Mouse (Mus musculus): Measurements from ENCODE around the gene Gm49416. TPM values are rescaled to one million over a fixed set of nuclear protein-coding genes. Genes with fewer than 3 reads are reported as not detected.
A peak's percentile ranks its signal among the peaks of the same experiment; 100 is the strongest.

Gm49416 gene
- polyA plus RNA-seq, 1 experiment from 2014 or later, result not detected

DNA sequence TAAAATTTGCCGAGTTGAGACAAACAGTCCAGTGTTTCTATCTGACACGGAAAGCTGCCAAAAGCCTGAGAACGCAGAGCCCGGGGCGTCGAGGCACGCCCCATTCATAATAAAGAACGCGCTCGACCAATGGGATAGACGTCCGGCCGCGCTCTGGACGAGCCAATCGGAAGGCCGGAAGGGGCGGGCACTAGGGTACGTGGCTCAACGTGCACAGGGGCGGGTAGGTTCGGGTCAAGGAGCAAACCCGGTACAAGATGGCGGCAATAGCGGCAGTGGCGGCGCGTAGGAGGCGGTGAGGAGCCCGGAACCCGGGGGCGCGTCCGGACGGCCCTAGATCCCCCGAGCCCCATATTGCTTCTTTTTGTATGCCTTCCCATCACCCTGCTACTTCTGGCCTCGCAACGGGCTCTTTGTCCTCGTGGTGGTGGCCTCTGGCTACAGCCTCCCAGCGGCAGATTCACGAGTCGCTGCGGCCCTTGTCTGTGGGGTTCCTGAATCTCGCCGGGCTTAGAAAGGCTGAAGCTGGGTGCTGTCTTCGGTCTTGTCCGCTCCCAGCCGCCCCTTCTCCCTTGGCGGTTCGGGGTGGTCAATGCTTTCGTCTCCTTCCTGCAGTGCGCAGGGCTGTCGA is 9.3 kb downstream of the Gm49416 start, which contains the start of gene Ganab:
Gene Ganab (plus strand): TSS at position 207 of the 631 bp plus-strand sequence.
- Histone ChIP-seq H3K27ac (ENCODE audit: poor library complexity, severe bottlenecking) (peak within 1 kb of the TSS; percentile 86), H3K36me3 (peaks cover 44% of the 10 kb centered on the region), H3K9ac (peak within 1 kb of the TSS; percentile 96), H3K9me3 (replicated peaks) (no peaks in the 10 kb centered on the region), H3K4me3 (peak within 1 kb of the TSS; percentile 97), H3K4me2 (peak within 1 kb of the TSS; percentile 94), H3K4me1 (replicated peaks) (peaks cover 38% of the 10 kb centered on the region), H3K27me3 (replicated peaks) (no peaks in the 10 kb centered on the region)
- peak; percentile 99 for ATAC-seq (ENCODE audit: insufficient number of reproducible peaks, low FRiP score)
- under 1% methylated on average over 53 of the region's 53 CpGs for WGBS

DNA sequence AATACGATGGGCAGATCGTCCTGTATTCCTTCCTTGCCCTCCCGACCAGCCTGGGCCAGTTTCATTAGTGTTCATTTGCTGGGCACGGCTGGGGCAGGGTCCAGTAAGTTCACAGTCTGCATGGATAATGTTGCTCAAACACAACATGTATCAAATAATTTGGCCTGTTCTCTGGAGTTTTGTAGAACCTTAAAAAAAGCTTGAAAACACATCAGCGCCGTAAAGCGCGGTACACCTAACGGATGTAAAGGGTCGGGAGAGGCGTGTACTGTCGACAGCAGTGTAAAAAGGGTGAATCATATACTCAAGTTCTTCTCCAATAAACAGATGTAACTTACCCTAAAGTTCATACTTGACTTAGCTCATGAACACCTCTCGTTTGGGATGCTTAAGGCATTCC is 9.8 kb downstream of the Gm49416 start:
- H3K27ac ChIP-seq (ENCODE audit: poor library complexity, severe bottlenecking), result peak overlapping the region; percentile 86
- WGBS, result 6% methylated on average over 13 of the region's 13 CpGs
- H3K4me1 ChIP-seq (replicated peaks), result peaks cover 36% of the 10 kb centered on the region
- H3K27me3 ChIP-seq (replicated peaks), result no peaks in the 10 kb centered on the region
- no peak for ATAC-seq (ENCODE audit: insufficient number of reproducible peaks, low FRiP score)
- peak overlapping the region; percentile 97 for H3K4me3 ChIP-seq
- H3K9ac ChIP-seq, result peak overlapping the region; percentile 96
- no peaks in the 10 kb centered on the region for H3K9me3 ChIP-seq (replicated peaks)
- H3K36me3 ChIP-seq, result peaks cover 49% of the 10 kb centered on the region
- H3K4me2 ChIP-seq, result peak overlapping the region; percentile 94

DNA sequence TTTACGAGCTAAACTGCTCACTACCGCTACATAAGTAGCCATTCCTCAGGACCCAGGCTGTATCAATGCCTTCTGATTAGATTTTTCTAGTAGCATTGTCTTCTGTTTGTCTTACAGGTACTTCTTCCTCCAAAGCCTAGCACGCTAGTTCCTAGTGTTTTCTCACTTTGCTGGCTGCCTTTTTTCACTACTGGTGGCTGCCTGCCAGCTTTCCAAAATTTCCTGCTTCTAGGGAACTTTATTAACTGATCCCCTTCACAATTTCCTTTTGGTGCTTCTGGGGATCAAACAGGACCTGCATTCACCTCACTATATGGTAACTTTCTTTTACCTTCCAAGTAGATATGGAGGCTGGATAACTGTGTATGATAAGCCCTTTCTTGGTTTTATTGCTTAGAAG is 10.4 kb downstream of the Gm49416 start:
- Histone ChIP-seq H3K27ac (ENCODE audit: poor library complexity, severe bottlenecking) (no peak overlapping the region), H3K4me1 (replicated peaks) (peaks cover 32% of the 10 kb centered on the region), H3K36me3 (peaks cover 52% of the 10 kb centered on the region), H3K9ac (peak overlapping the region; percentile 96), H3K4me2 (peak overlapping the region; percentile 94), H3K27me3 (replicated peaks) (no peaks in the 10 kb centered on the region), H3K9me3 (replicated peaks) (no peaks in the 10 kb centered on the region), H3K4me3 (peak overlapping the region; percentile 97)
- no peak for ATAC-seq (ENCODE audit: insufficient number of reproducible peaks, low FRiP score)
- 33% methylated on average over 3 of the region's 3 CpGs for WGBS

DNA sequence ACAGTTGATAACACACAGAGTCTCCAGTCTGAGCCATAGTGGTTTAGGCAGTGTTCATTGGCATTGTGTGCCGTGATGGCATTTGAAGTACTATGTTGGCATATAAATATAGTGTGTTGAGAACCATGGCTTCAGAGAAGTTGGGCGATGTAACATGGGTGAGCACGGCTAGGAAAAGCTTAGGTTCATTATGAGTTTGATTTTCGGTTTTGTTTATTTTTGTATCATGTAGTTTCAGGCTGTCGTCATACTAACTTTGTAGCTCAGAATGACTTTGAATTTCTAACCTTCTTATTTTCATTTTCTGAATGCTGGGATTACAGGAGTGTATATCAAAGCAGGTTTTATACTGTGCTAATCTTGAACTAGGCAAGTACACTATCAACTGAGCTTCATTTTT is 14.7 kb downstream of the Gm49416 start:
- Histone ChIP-seq H3K27ac (ENCODE audit: poor library complexity, severe bottlenecking) (no peak overlapping the region), H3K9me3 (replicated peaks) (no peaks in the 10 kb centered on the region), H3K4me2 (no peak overlapping the region), H3K9ac (no peak overlapping the region), H3K4me3 (no peak overlapping the region), H3K36me3 (peaks cover 66% of the 10 kb centered on the region), H3K4me1 (replicated peaks) (peaks cover 17% of the 10 kb centered on the region), H3K27me3 (replicated peaks) (no peaks in the 10 kb centered on the region)
- WGBS, result 95% methylated on average over 5 of the region's 5 CpGs
- ATAC-seq (ENCODE audit: insufficient number of reproducible peaks, low FRiP score), result no peak

DNA sequence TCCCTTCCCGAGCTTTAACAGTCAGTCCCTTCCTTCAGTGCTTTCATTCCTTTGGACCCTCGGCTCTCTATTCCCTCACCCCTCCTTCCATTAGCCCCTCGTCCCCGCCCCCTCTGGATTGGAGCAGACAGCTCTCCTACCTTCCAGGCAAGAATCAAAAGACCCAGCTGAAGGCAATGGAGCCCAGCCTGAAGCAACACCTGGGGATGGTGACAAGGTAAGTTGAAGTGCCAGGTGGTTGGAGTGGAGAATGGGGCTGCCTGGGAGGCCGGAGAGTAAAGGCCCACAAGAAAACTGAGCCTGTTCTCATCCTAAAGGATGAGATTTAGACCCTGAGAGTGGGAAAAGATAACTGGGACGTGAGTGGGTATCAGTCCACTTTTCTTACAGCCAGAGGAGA is 19.8 kb downstream of the Gm49416 start:
- Histone ChIP-seq H3K36me3 (peaks cover 95% of the 10 kb centered on the region), H3K27me3 (replicated peaks) (no peaks in the 10 kb centered on the region), H3K4me2 (no peak overlapping the region), H3K4me1 (replicated peaks) (no peaks in the 10 kb centered on the region), H3K4me3 (no peak overlapping the region), H3K9me3 (replicated peaks) (no peaks in the 10 kb centered on the region), H3K27ac (ENCODE audit: poor library complexity, severe bottlenecking) (no peak overlapping the region), H3K9ac (no peak overlapping the region)
- 84% methylated on average over 6 of the region's 6 CpGs for WGBS
- ATAC-seq (ENCODE audit: insufficient number of reproducible peaks, low FRiP score), result no peak

DNA sequence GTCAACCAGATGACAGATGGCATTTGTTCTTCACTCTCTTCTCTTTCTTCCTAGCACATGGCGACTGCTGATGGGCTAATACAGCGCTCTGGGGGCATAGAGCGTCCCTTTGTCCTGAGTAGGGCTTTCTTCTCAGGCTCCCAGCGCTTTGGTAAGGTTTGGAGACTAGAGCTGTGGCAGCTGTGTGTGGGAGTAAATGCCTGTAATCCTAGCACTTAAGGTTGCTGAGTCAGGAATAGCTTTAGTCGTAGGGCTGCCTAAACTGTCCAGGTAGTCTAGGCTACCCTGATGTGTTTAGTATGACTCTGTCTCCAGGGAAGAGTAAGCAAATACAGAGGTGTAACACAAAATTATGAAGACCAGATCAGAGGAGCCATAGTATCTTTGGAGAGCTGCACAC is 23.1 kb downstream of the Gm49416 start:
- Histone ChIP-seq H3K4me3 (no peak overlapping the region), H3K27ac (ENCODE audit: poor library complexity, severe bottlenecking) (no peak overlapping the region), H3K9ac (no peak overlapping the region), H3K36me3 (peaks cover 100% of the 10 kb centered on the region), H3K9me3 (replicated peaks) (no peaks in the 10 kb centered on the region), H3K4me1 (replicated peaks) (no peaks in the 10 kb centered on the region), H3K4me2 (no peak overlapping the region), H3K27me3 (replicated peaks) (no peaks in the 10 kb centered on the region)
- no peak for ATAC-seq (ENCODE audit: insufficient number of reproducible peaks, low FRiP score)
- 90% methylated on average over 5 of the region's 5 CpGs for WGBS

DNA sequence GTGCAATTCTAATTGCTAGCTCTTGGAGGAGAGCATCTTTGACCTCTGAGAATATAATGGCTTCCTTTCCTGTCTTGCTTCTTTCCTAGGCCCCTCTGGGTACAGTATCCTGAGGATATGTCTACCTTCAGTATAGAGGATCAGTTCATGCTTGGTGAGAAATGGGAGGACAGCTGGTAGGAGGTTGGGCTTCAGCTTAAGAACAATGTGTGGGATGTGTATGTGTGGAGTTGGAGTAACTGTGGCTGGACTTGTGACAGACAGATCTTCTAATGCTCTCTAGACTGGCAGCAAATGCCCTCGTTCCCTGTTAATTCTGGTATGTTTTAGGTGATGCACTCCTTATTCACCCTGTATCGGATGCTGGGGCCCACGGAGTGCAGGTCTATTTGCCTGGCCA is 25.5 kb downstream of the Gm49416 start:
- H3K27me3 ChIP-seq (replicated peaks), result no peaks in the 10 kb centered on the region
- WGBS, result 93% methylated on average over 3 of the region's 3 CpGs
- no peak for ATAC-seq (ENCODE audit: insufficient number of reproducible peaks, low FRiP score)

DNA sequence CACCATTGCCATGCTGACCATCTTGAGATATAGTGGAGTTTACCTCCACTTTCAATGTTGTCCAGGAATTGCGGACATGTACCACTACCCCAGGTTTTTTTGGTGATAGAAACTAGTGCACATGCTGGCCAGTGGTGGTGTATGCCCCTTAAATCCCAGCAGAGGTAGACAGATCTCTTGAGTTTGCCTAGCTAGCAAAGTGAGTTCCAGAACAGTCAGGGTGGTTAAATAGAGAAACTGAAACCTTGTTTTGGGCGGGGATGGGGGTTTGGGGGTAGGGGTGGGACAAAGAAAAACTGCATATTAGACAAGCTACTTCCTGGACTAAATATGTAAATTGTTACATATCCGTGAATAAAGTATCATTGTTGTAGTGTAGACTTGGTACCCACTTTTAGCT is 30.3 kb downstream of the Gm49416 start:
- H3K27me3 ChIP-seq (replicated peaks), result no peaks in the 10 kb centered on the region
- H3K27ac ChIP-seq (ENCODE audit: poor library complexity, severe bottlenecking), result no peak overlapping the region
- H3K9me3 ChIP-seq (replicated peaks), result no peaks in the 10 kb centered on the region
- no peak for ATAC-seq (ENCODE audit: insufficient number of reproducible peaks, low FRiP score)
- H3K4me3 ChIP-seq, result no peak overlapping the region
- no peak overlapping the region for H3K9ac ChIP-seq
- 92% methylated on average over 3 of the region's 3 CpGs for WGBS
- peaks cover 34% of the 10 kb centered on the region for H3K36me3 ChIP-seq
- H3K4me1 ChIP-seq (replicated peaks), result peaks cover 15% of the 10 kb centered on the region
- H3K4me2 ChIP-seq, result no peak overlapping the region

More for the DNA sequence above, 25.5 kb downstream of the Gm49416 start:
- Histone ChIP-seq H3K4me2 (no peak overlapping the region), H3K9me3 (replicated peaks) (no peaks in the 10 kb centered on the region), H3K4me1 (replicated peaks) (no peaks in the 10 kb centered on the region), H3K36me3 (peaks cover 79% of the 10 kb centered on the region), H3K4me3 (no peak overlapping the region), H3K27ac (ENCODE audit: poor library complexity, severe bottlenecking) (no peak overlapping the region), H3K9ac (no peak overlapping the region)

DNA sequence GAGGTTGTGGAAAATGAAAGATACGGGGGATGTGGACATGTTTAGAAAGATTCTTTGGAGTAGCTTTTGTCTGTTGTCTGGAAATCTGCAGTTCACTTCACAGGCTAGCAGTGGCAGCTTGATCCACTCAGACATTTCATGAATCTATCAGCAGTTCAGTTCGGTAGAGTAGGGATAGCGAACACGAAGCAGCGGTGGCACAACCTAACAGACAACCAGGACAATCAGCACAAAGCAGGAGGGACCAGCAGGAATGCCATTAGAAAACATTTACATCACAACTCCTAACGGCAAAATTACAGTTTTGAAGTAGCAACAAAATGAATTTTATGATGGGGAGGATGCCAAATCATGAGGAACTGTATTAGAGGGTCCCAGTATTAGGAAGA is 31.0 kb downstream of the Gm49416 start:
- Histone ChIP-seq H3K9me3 (replicated peaks) (no peaks in the 10 kb centered on the region), H3K9ac (no peak overlapping the region), H3K27me3 (replicated peaks) (no peaks in the 10 kb centered on the region), H3K4me3 (peak overlapping the region; percentile 86), H3K36me3 (peaks cover 31% of the 10 kb centered on the region), H3K27ac (ENCODE audit: poor library complexity, severe bottlenecking) (peak overlapping the region; percentile 86), H3K4me1 (replicated peaks) (peaks cover 15% of the 10 kb centered on the region), H3K4me2 (peak overlapping the region; percentile 83)
- no peak for ATAC-seq (ENCODE audit: insufficient number of reproducible peaks, low FRiP score)
- 64% methylated on average over 6 of the region's 6 CpGs for WGBS

DNA sequence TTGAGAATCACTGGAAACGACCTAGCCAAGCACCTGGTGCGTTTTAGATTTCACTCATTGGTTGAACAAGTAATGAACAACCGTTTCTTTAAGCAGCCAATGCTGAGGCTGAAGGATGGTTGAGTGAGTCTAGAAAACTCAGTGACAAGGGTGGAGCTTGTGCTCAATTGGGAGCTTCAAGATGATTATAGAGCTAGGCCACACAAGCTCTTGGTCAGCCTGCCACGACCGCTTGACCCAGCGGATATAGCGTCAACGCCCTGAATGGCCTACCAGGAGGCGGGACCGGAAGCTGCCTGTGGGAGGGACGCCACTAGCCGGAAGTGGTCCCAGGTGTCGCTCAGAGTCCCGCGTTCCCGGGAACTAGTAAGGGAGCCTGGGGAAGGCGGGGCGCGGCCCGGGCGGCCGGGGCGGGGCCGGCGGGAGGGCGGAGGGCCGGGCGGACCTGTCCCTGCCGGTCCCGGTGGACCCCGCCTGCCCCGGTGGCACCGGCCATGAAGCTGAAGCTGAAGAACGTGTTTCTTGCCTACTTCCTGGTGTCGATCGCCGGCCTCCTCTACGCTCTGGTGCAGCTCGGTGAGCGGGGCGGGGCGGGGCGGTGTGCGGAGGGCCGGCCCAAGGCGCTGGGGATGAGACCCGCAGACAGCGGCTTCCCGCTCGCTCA is 31.5 kb downstream of the Gm49416 start, which contains the start of gene B3gat3:
Gene B3gat3 (plus strand): TSS at position 302 of the 664 bp plus-strand sequence.
- Histone ChIP-seq H3K9ac (peak within 1 kb of the TSS; percentile 88), H3K27me3 (replicated peaks) (no peaks in the 10 kb centered on the region), H3K4me2 (peak within 1 kb of the TSS; percentile 83), H3K4me3 (peak within 1 kb of the TSS; percentile 86), H3K27ac (ENCODE audit: poor library complexity, severe bottlenecking) (peak within 1 kb of the TSS; percentile 86), H3K9me3 (replicated peaks) (no peaks in the 10 kb centered on the region), H3K36me3 (peaks cover 27% of the 10 kb centered on the region), H3K4me1 (replicated peaks) (peaks cover 15% of the 10 kb centered on the region)
- WGBS, result 2% methylated on average over 50 of the region's 50 CpGs
- ATAC-seq (ENCODE audit: insufficient number of reproducible peaks, low FRiP score), result peak; percentile 98

DNA sequence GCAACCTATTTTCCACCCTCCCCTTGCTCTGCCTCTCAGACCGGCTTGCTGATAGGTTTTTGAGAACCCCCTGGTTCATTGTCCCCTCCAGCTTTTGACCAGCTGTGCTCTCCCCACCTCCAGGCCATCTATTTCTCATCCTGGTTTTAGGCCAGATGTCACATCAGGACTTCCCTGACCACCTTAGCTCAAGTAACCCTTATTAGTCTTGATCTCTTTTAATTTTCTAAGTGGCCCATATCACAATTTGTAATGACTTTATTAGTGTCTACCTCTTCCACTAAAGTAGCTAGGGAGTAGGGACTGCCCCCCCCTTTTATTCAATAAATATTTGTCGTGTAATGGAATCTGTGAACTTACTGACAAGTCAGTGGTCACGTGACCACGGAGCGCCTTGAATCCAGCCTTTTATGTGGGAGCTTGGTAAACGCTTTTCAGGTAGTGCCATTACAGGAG is 32.1 kb downstream of the Gm49416 start:
- no peaks in the 10 kb centered on the region for H3K27me3 ChIP-seq (replicated peaks)
- 1% methylated on average over 6 of the region's 6 CpGs for WGBS
- peak overlapping the region; percentile 83 for H3K4me2 ChIP-seq
- H3K9ac ChIP-seq, result peak overlapping the region; percentile 88
- H3K4me3 ChIP-seq, result peak overlapping the region; percentile 86
- no peaks in the 10 kb centered on the region for H3K9me3 ChIP-seq (replicated peaks)
- ATAC-seq (ENCODE audit: insufficient number of reproducible peaks, low FRiP score), result no peak
- H3K4me1 ChIP-seq (replicated peaks), result peaks cover 15% of the 10 kb centered on the region
- peak overlapping the region; percentile 86 for H3K27ac ChIP-seq (ENCODE audit: poor library complexity, severe bottlenecking)
- H3K36me3 ChIP-seq, result peaks cover 27% of the 10 kb centered on the region

All from heart, embryonic 12.5 days (tissue).